Mouse (Mus musculus): Measurements from ENCODE around the gene Upk2.
"Not testable (repeated sequence)": the region's sequence is repeated elsewhere in the genome, so short reads cannot be mapped to it uniquely, and the experiment has no call there.

Upk2 gene

DNA sequence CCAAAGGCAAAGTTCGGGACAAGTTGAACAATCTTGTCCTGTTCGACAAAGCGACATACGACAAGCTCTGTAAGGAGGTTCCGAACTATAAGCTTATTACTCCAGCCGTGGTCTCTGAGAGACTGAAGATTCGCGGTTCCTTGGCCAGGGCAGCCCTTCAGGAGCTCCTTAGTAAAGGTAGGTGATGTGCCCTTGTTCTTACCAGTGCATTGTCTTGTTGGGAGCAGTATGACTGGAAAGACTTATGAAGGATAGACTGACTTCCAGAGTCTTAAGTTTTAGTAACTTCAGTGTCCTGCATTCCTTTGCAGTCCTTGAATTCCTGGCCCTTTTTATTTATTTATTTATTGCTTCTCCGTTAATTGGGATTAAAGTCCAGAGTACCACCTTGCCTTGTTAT is 46.1 kb downstream of the Upk2 start:
- not testable (repeated sequence) for DNase-seq (ENCODE audit: low spot score)

DNA sequence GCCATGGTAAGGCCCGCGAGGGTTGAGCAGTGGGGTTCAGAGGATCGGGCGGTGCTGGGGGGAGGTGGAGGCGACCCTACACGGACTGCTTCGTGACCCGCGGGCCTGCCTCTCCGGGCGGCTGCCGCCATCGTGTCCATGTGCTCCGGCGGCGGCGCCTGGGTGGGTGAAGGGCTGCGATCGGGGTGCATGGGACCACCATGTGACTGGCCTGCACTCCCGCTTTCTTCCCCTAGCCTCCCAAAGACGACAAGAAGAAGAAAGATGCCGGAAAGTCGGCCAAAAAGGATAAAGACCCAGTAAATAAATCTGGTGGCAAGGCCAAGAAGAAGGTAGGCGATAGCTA is 47.1 kb downstream of the Upk2 start:
- DNase-seq (ENCODE audit: low spot score): no peak

DNA sequence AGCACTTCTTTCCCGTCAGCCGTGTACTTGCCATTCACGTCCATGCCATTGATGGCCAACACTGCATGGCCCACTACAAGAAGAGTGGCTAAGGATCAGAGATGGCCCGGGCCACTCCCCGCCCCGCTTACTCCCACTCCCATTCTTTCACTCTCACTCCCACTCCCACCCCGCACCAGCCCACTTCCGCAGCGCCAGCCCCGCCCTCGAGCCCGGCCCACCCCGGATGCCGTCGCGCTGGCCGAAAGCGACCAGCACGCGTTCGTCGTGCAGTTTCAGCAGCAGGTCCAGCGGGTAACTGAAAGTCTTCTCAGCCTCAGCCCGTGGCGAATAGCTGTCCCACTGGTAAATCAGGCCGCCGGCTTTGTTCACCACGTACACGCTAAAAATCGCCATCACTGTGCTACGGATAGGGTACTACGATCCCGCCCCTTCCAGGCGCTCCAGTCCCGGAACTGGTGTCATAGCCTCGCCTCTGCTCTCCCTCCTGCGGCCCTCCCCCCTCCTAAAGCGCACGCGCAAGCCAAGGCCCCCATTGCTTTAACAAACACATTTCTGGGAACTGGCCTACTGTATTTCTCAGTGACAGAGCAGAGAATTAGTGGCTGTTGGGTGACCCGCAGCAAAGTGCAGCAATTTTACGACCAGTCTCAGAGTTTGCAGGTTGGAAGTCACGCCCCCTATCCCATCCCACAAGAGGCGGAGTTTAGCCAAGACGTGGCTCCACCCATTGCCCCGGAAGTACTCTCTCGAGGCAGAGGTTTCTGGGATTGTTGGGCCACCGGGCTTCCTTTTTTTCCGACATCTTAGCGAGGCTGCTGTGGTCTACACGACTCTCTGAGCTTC is 47.6 kb downstream of the Upk2 start, which contains the start of the genes Rps25 and Trappc4:
Gene Rps25, plus strand, starts transcription at position 234 of the 846 bp plus-strand sequence.
Gene Trappc4, minus strand, starts transcription at position 695 of the 846 bp plus-strand sequence.
- DNase-seq (ENCODE audit: low spot score): peak; percentile 65

DNA sequence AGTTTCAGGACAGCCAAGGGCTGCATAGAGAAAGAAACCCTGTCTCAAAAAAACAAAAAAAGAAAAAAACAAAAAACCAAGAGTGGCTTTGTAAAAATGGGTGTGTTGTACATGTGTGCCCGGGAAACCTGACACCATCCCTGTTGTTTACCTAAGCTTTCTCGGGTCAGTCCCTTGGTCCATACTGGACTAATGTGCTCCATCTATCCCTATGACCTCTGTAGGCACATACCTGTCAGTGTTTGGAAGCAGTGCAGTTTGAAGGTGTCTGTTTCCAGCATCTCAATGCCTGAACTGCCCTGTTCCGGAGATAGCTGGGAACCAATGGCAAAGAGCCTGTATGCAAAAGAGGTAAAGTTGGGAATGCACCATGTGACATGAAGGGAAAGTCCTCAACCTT is 49.8 kb downstream of the Upk2 start:
- DNase-seq (ENCODE audit: low spot score): no peak

Measured in urinary bladder, postnatal 10 days (tissue).